Mouse (Mus musculus) 3T3-L1 (cell line): ENCODE measurements around the gene Nedd4.
"Not testable (repeated sequence)": the region's sequence is repeated elsewhere in the genome, so short reads cannot be mapped to it uniquely, and the experiment has no call there.

Source experiments
- DNase-seq: peaks from one replicate; pipeline ENCODE4 v3.0.0-alpha.2; 2015; ENCODE audit warnings: low read depth, low spot score

Nedd4 gene

GRCm38 (mm10) chr9:72661895-72662661 is at the start of gene Nedd4:
Gene Nedd4 (plus strand): TSS chr9:72662346.
- DNase-seq: peak; percentile 84

- no peak for DNase-seq
Measured at GRCm38 (mm10) chr9:72613884-72614283, 48.3 kb upstream of the Nedd4 start.

GRCm38 (mm10) chr9:72614786-72615480 is 47.2 kb upstream of the Nedd4 start:
- DNase-seq: peak; percentile 48

GRCm38 (mm10) chr9:72618037-72618436 is 44.1 kb upstream of the Nedd4 start:
- no peak for DNase-seq

- DNase-seq: no peak
Measured at GRCm38 (mm10) chr9:72623605-72624004, 38.5 kb upstream of the Nedd4 start.

- no peak for DNase-seq
Measured at GRCm38 (mm10) chr9:72627598-72627997, 34.5 kb upstream of the Nedd4 start.

- peak; percentile 49 for DNase-seq
Measured at GRCm38 (mm10) chr9:72628591-72628990, 33.6 kb upstream of the Nedd4 start.

- no peak for DNase-seq
Measured at GRCm38 (mm10) chr9:72632198-72632597, 29.9 kb upstream of the Nedd4 start.

GRCm38 (mm10) chr9:72635134-72635533 is 27.0 kb upstream of the Nedd4 start:
- DNase-seq: peak; percentile 75

- no peak for DNase-seq
Measured at GRCm38 (mm10) chr9:72636547-72636946, 25.6 kb upstream of the Nedd4 start.

GRCm38 (mm10) chr9:72637243-72637642 is 24.9 kb upstream of the Nedd4 start:
- no peak for DNase-seq

- peak; percentile 86 for DNase-seq
Measured at GRCm38 (mm10) chr9:72638951-72639842, 22.9 kb upstream of the Nedd4 start.

GRCm38 (mm10) chr9:72639843-72640621 is 22.1 kb upstream of the Nedd4 start:
- DNase-seq: peak; percentile 98

GRCm38 (mm10) chr9:72640642-72641041 is 21.5 kb upstream of the Nedd4 start:
- peak; percentile 61 for DNase-seq

GRCm38 (mm10) chr9:72641093-72641680 is 21.0 kb upstream of the Nedd4 start:
- peak; percentile 27 for DNase-seq

GRCm38 (mm10) chr9:72642756-72643447 is 19.2 kb upstream of the Nedd4 start:
- not testable (repeated sequence) for DNase-seq

- peak; percentile 64 for DNase-seq
Measured at GRCm38 (mm10) chr9:72643651-72644417, 18.3 kb upstream of the Nedd4 start.

GRCm38 (mm10) chr9:72644418-72645110 is 17.6 kb upstream of the Nedd4 start:
- peak; percentile 91 for DNase-seq

GRCm38 (mm10) chr9:72649781-72650180 is 12.4 kb upstream of the Nedd4 start:
- peak; percentile 66 for DNase-seq
